Mouse (Mus musculus): ENCODE measurements around the gene Mcf2. TPM values are rescaled to one million over a fixed set of nuclear protein-coding genes. Genes with fewer than 3 reads are reported as not detected.

Gene Mcf2
- polyA plus RNA-seq (2014; fragmentation: Nextera tagmentation; extraction: Ambion mirVana), result 0.31 and 0.41 TPM in 2 replicates

DNA sequence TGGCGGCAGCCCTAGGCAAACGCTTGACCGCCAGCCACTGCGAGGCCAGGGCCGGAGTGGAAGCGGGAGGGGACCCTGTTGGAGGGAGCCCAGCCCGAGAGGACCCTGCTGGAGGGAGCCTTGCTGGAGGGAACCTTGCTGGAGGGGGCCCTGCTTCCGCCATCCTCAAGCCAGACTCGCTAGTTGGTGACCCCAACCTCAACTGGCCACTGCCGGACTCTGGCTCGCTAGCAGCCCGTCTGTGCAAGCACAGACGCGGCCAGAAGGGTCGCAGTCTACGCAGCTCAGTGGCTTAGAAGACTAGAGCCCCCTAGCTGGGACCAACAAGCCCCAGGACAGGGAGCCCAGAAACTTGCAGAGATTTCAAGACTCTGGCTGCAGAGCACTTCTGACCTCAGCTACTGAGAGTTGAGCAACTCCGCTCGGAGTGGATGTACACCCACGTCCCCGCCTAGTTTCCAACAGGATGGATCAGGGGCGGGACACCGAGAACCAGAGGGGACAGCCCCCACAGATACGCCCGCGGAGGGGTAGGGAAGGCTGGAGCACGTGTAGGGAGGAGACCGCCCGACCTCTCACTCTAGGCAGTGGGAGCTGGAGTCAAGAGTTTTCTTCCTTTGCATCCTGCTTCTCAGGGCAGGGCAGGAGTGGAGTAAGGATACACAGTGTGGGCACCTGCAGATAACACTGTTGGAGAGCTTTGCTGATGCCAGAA, at the start of gene Mcf2:
Gene Mcf2, minus strand, starts transcription at position 346 of the 715 bp plus-strand sequence.
- 0 out of 2 replicates have a peak, but pooled peaks have one; percentile 44 for ATAC-seq (ENCODE audit: low read depth)
- Histone ChIP-seq H3K27me3 (replicated peaks; ENCODE audit: control insufficient read depth, insufficient read depth, low read length) (peaks cover 26% of the 10 kb centered on the region), H3K9ac (ENCODE audit: low read depth, low read length) (peak within 1 kb of the TSS; percentile 30; the same call in 1 of the 2 replicates), H3K4me2 (ENCODE audit: low read depth, low read length) (peak within 1 kb of the TSS; percentile 58), H3K36me3 (ENCODE audit: control insufficient read depth, insufficient read depth, low read length) (no peaks in the 10 kb centered on the region), H3K27ac (replicated peaks; ENCODE audit: low read depth, low read length) (no peak within 1 kb of the TSS), H3K4me1 (ENCODE audit: control insufficient read depth, insufficient read depth, low read length) (no peaks in the 10 kb centered on the region), H3K9me3 (ENCODE audit: control insufficient read depth, low read length) (no peaks in the 10 kb centered on the region), H3K4me3 (ENCODE audit: low read depth, low read length) (peak within 1 kb of the TSS; percentile 35)
- DNase-seq (ENCODE audit: low spot score), result peak; percentile 2
- 13% methylated on average over 15 of the region's 28 CpGs for WGBS

DNA sequence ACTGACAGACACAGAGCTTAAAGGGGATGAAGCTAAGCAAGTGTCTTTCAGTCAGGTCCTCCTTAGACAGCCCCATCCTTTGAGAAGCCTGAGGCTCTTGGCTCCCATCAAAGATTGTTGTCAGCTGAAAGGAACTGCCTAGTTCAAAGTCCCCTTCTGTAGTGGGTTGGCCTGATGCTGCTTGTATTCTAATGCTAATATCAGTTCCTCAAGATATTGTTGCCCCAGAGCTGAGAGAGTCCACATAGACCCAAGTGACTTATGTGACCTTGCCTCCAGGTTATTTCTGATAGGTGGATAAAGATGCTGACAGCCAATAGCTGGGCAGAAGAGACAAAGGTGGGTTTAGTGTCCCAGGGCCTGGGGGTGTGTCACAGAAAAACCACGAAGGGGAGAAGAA, 8.8 kb upstream of the Mcf2 start:
- Histone ChIP-seq H3K27me3 (replicated peaks; ENCODE audit: control insufficient read depth, insufficient read depth, low read length) (no peaks in the 10 kb centered on the region), H3K36me3 (ENCODE audit: control insufficient read depth, insufficient read depth, low read length) (no peaks in the 10 kb centered on the region), H3K27ac (replicated peaks; ENCODE audit: low read depth, low read length) (no peak overlapping the region), H3K9ac (ENCODE audit: low read depth, low read length) (no peak overlapping the region), H3K4me3 (ENCODE audit: low read depth, low read length) (no peak overlapping the region), H3K4me2 (ENCODE audit: low read depth, low read length) (no peak overlapping the region), H3K9me3 (ENCODE audit: control insufficient read depth, low read length) (no peaks in the 10 kb centered on the region), H3K4me1 (ENCODE audit: control insufficient read depth, insufficient read depth, low read length) (no peaks in the 10 kb centered on the region)
- 52% methylated on average over 1 of the region's 1 CpGs for WGBS
- ATAC-seq (ENCODE audit: low read depth), result no peak
- no peak for DNase-seq (ENCODE audit: low spot score)

DNA sequence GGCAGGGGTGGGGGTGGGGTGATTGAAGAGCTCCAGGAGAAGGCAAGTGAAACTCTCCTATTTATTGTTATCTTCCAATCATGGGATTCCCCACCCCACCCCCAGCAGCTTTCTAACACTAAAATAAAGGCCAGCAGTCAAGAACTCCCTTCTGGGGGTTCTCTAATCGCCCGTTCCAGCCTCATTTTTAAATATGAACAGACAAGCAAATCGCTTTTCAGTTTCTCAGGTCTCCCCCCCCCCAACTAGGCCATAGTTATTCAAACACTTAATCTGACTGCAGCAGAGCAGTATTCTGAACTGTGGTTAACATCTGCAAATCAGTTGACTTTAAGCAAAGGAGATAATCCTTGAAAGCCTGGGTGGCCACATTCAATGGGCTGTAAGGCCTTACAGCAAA, 3.7 kb upstream of the Mcf2 start:
- H3K4me3 ChIP-seq (ENCODE audit: low read depth, low read length), result no peak overlapping the region
- H3K36me3 ChIP-seq (ENCODE audit: control insufficient read depth, insufficient read depth, low read length), result no peaks in the 10 kb centered on the region
- peaks cover 14% of the 10 kb centered on the region for H3K27me3 ChIP-seq (replicated peaks; ENCODE audit: control insufficient read depth, insufficient read depth, low read length)
- no peak overlapping the region for H3K9ac ChIP-seq (ENCODE audit: low read depth, low read length)
- no peaks in the 10 kb centered on the region for H3K4me1 ChIP-seq (ENCODE audit: control insufficient read depth, insufficient read depth, low read length)
- DNase-seq (ENCODE audit: low spot score), result no peak
- no peaks in the 10 kb centered on the region for H3K9me3 ChIP-seq (ENCODE audit: control insufficient read depth, low read length)
- H3K27ac ChIP-seq (replicated peaks; ENCODE audit: low read depth, low read length), result no peak overlapping the region
- 64% methylated on average over 3 of the region's 3 CpGs for WGBS
- H3K4me2 ChIP-seq (ENCODE audit: low read depth, low read length), result no peak overlapping the region
- ATAC-seq (ENCODE audit: low read depth), result no peak

DNA sequence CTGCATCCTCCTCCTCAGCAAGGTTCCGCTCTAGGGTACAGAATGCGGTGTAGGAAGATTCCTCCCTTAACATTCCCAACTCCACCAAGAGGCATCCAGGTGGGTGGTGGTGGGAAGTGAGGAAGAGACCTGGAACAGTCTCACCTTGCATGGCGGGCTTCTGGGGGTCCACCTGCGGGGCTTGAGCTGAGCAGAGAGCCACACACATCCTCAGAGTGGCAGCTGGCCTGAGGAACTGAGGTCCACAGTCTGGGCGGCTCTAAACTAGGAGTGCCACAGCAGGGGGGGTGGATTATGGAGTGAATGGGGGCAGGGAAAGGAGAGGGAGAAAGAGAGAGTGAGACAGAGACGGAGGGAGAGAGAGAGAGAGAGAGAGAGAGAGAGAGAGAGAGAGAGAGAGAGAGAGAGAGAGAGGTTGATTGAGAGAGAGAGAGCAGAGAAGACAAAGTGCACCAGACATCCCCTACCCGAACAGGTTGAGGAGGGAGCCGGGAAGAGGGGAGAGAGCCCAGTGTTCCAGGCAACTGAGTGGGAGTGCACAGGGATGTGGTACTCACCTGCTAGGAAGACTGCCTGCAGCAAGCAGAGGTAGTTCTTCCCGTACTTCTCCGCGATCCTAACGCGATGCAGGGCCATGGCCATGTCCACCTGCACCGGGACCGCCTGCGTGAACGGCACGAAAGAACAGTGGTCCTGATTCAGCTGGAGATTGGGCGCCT, 705 bp downstream of the Mcf2 start:
- Histone ChIP-seq H3K27ac (replicated peaks; ENCODE audit: low read depth, low read length) (no peak overlapping the region), H3K36me3 (ENCODE audit: control insufficient read depth, insufficient read depth, low read length) (no peaks in the 10 kb centered on the region), H3K9me3 (ENCODE audit: control insufficient read depth, low read length) (no peaks in the 10 kb centered on the region), H3K4me1 (ENCODE audit: control insufficient read depth, insufficient read depth, low read length) (no peaks in the 10 kb centered on the region), H3K4me2 (ENCODE audit: low read depth, low read length) (peak overlapping the region; percentile 58), H3K4me3 (ENCODE audit: low read depth, low read length) (peak overlapping the region; percentile 35), H3K9ac (ENCODE audit: low read depth, low read length) (peak overlapping the region; percentile 30; the same call in 1 of the 2 replicates), H3K27me3 (replicated peaks; ENCODE audit: control insufficient read depth, insufficient read depth, low read length) (peaks cover 26% of the 10 kb centered on the region)
- DNase-seq (ENCODE audit: low spot score), result no peak
- no peak for ATAC-seq (ENCODE audit: low read depth)
- 11% methylated on average over 6 of the region's 19 CpGs for WGBS

DNA sequence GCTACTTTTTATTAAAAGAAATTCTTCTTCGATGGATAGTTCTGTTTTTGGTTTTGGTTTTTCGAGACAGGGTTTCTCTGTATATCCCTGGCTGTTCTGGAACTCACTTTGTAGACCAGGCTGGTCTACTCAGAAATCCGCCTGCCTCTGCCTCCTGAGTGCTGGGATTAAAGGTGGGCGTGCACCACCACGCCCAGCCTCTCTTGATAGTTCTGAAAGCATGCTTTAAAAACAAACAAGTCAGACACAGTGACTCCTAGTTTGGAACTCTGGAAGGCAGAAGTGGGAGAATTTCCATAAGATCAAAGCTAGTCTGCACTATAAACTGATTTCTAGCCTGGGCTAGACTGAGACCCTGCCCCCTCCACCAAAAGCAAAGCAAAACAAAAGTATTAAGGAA, 8.8 kb downstream of the Mcf2 start:
- Histone ChIP-seq H3K9me3 (ENCODE audit: control insufficient read depth, low read length) (no peaks in the 10 kb centered on the region), H3K36me3 (ENCODE audit: control insufficient read depth, insufficient read depth, low read length) (no peaks in the 10 kb centered on the region), H3K27ac (replicated peaks; ENCODE audit: low read depth, low read length) (no peak overlapping the region), H3K27me3 (replicated peaks; ENCODE audit: control insufficient read depth, insufficient read depth, low read length) (no peaks in the 10 kb centered on the region), H3K4me3 (ENCODE audit: low read depth, low read length) (no peak overlapping the region), H3K4me1 (ENCODE audit: control insufficient read depth, insufficient read depth, low read length) (no peaks in the 10 kb centered on the region), H3K9ac (ENCODE audit: low read depth, low read length) (no peak overlapping the region), H3K4me2 (ENCODE audit: low read depth, low read length) (no peak overlapping the region)
- no peak for DNase-seq (ENCODE audit: low spot score)
- 91% methylated on average over 5 of the region's 5 CpGs for WGBS
- no peak for ATAC-seq (ENCODE audit: low read depth)

DNA sequence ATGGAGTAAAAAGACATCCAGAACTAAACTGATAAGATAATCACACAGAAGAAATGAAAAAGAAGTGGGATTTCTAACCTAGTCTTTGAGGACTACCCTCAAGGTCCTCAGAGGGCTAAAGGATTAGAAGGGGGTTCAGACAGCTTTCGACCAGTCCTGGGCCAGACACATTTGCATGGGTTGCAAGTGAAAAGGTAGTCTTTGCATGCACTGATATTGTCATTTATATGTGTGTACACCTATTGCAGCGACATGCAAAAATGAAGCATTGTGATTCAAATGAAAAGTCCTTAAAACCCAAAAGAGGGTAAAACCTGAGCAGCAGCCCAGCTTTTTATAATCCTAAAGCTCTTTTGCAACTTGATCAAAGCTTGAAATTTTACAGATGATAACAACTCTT, 9.4 kb downstream of the Mcf2 start:
- H3K27ac ChIP-seq (replicated peaks; ENCODE audit: low read depth, low read length), result no peak overlapping the region
- WGBS, result 70% methylated on average over 2 of the region's 2 CpGs
- DNase-seq (ENCODE audit: low spot score) (no peak), ATAC-seq (ENCODE audit: low read depth) (no peak)
- no peak overlapping the region for H3K4me2 ChIP-seq (ENCODE audit: low read depth, low read length)
- no peak overlapping the region for H3K4me3 ChIP-seq (ENCODE audit: low read depth, low read length)
- H3K36me3 ChIP-seq (ENCODE audit: control insufficient read depth, insufficient read depth, low read length), result no peaks in the 10 kb centered on the region
- no peaks in the 10 kb centered on the region for H3K9me3 ChIP-seq (ENCODE audit: control insufficient read depth, low read length)
- H3K9ac ChIP-seq (ENCODE audit: low read depth, low read length), result no peak overlapping the region
- no peaks in the 10 kb centered on the region for H3K27me3 ChIP-seq (replicated peaks; ENCODE audit: control insufficient read depth, insufficient read depth, low read length)
- H3K4me1 ChIP-seq (ENCODE audit: control insufficient read depth, insufficient read depth, low read length), result no peaks in the 10 kb centered on the region

- no peak overlapping the region for H3K4me3 ChIP-seq (ENCODE audit: low read depth, low read length)
- no peak overlapping the region for H3K27ac ChIP-seq (replicated peaks; ENCODE audit: low read depth, low read length)
- H3K9me3 ChIP-seq (ENCODE audit: control insufficient read depth, low read length), result no peaks in the 10 kb centered on the region
- no peaks in the 10 kb centered on the region for H3K27me3 ChIP-seq (replicated peaks; ENCODE audit: control insufficient read depth, insufficient read depth, low read length)
- no peak overlapping the region for H3K9ac ChIP-seq (ENCODE audit: low read depth, low read length)
- WGBS, result 65% methylated on average over 2 of the region's 2 CpGs
- no peak overlapping the region for H3K4me2 ChIP-seq (ENCODE audit: low read depth, low read length)
- no peak for ATAC-seq (ENCODE audit: low read depth)
- no peaks in the 10 kb centered on the region for H3K36me3 ChIP-seq (ENCODE audit: control insufficient read depth, insufficient read depth, low read length)
- H3K4me1 ChIP-seq (ENCODE audit: control insufficient read depth, insufficient read depth, low read length), result no peaks in the 10 kb centered on the region
- DNase-seq (ENCODE audit: low spot score), result no peak
Measured at GRCm38 (mm10) chrX:60168796-60169195, 10.1 kb downstream of the Mcf2 start.

- Histone ChIP-seq H3K27ac (replicated peaks; ENCODE audit: low read depth, low read length) (no peak overlapping the region), H3K36me3 (ENCODE audit: control insufficient read depth, insufficient read depth, low read length) (no peaks in the 10 kb centered on the region), H3K9ac (ENCODE audit: low read depth, low read length) (0 out of 2 replicates have a peak overlapping the region, but pooled peaks have one; percentile 2), H3K4me3 (ENCODE audit: low read depth, low read length) (peak overlapping the region; percentile 18), H3K4me1 (ENCODE audit: control insufficient read depth, insufficient read depth, low read length) (no peaks in the 10 kb centered on the region), H3K27me3 (replicated peaks; ENCODE audit: control insufficient read depth, insufficient read depth, low read length) (no peaks in the 10 kb centered on the region), H3K9me3 (ENCODE audit: control insufficient read depth, low read length) (no peaks in the 10 kb centered on the region), H3K4me2 (ENCODE audit: low read depth, low read length) (peak overlapping the region; percentile 47)
- DNase-seq (ENCODE audit: low spot score), result peak; percentile 42
- no peak for ATAC-seq (ENCODE audit: low read depth)
- 18% methylated on average over 13 of the region's 13 CpGs for WGBS
Measured at GRCm38 (mm10) chrX:60147268-60147974, 31.5 kb downstream of the Mcf2 start.

Measured in embryonic facial prominence, embryonic 14.5 days (tissue).